Mouse (Mus musculus) brown adipose tissue, adult 24 weeks (tissue): ENCODE measurements around the gene Kat5. TPM values are rescaled to one million over a fixed set of nuclear protein-coding genes. Genes with fewer than 3 reads are reported as not detected.

Experiments used
- H3K27ac ChIP-seq: fragments of 200-500 bp; replicated peaks from 2 replicates; pipeline ENCODE4 v1.5.1; 2012; ENCODE audit warnings: low read depth, mild to moderate bottlenecking, low read length
- H3K4me1 ChIP-seq: fragments of 200-500 bp; 2 replicates; pipeline ENCODE4 v1.6.1; 2012; ENCODE audit warnings: low read length, mixed read lengths; ENCODE audit not compliant: control insufficient read depth, insufficient read depth, insufficient read length
- H3K4me3 ChIP-seq: fragments of 200-500 bp; 2 replicates; pipeline ENCODE4 v1.5.1; 2012; ENCODE audit warnings: low read depth, mild to moderate bottlenecking, low read length, moderate library complexity; ENCODE audit not compliant: insufficient read depth
- polyA plus RNA-seq: library from polyadenylated mRNA; stranded (reverse); fragments of >200 nt; gene quantifications from 2 replicates; pipeline ENCODE4 v1.2.4, GENCODE M21; 2012; ENCODE audit not compliant: missing spikeins, insufficient read depth, insufficient read length

The Kat5 gene
- 17.0 and 26.3 TPM in 2 replicates for polyA plus RNA-seq

DNA sequence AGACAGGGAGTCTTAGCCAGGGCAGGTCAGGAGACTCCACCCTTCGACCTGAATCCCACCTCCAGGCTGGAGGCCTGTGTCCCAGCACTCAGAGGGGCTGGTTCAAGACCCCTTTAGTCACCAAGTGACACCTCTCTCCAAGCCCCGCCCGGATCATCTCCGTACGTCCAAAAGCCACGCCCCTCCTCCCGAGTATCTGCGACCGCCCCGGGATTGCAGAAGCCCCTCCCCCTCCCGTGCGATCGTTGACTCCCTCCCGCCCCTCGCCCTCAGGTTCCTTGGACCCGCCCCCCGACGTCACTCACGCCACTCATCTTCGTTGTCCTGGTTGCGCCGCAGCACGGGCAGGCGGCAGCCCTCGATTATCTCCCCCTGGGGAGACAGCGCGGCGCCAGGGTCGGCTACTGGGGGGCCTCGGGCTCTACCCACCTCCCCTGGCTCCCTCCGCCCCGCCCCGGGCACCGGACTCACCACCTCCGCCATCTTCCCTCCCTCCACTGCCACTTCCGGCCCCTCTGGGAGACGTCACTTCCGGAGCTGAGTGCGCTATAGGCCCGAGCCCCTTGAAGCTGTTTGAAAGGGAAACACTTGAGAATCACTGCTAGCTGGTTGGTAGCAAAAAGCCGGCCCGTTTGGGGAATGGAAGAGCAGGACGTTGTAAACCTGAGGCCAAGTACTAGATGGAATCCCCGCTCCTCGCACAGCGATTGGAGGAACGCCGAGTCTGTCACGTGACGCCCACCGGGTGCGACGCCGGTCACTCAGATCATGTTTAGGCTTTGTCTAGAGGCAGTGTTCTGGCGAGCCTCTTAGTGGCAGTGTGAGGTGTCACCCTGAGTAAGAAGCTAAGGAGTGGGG, at the start of gene Kat5:
Kat5 (minus strand) TSS at position 691 of the 858 bp plus-strand sequence.
- Histone ChIP-seq H3K27ac (peak within 1 kb of the TSS; percentile 100), H3K4me3 (peak within 1 kb of the TSS; percentile 96), H3K4me1 (peaks cover 4% of the 10 kb centered on the region)

DNA sequence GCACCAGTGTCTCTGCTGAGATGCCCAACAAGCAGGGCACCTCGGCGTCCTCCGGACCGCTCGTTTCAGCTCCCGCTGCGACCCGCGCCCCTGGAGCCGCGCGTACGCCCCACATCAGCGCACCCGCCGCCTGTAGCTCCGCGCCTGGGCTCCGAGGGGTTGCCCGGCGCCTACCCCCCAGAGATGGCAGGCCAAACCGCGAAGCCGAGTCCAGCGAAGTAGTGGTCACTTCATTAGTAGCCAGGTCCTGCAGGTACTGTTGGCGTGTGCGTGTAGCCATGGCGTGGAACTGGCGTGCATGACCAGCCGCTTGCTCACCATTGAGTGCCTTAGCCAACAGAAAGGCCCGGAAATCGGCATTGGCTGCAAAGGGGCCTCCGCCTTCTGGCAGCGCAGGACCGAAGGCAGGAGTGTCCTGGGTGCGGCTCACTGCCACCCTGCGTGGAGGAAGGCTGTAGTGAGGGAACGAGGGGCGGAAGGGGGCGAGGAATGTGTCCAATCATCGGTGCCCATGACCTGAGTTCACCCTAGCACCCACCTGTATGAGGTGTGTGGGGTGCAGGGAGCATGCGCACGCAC, 44.8 kb upstream of the Kat5 start:
- H3K4me1 ChIP-seq: no peaks in the 10 kb centered on the region
- no peak overlapping the region for H3K27ac ChIP-seq
- no peak overlapping the region for H3K4me3 ChIP-seq

DNA sequence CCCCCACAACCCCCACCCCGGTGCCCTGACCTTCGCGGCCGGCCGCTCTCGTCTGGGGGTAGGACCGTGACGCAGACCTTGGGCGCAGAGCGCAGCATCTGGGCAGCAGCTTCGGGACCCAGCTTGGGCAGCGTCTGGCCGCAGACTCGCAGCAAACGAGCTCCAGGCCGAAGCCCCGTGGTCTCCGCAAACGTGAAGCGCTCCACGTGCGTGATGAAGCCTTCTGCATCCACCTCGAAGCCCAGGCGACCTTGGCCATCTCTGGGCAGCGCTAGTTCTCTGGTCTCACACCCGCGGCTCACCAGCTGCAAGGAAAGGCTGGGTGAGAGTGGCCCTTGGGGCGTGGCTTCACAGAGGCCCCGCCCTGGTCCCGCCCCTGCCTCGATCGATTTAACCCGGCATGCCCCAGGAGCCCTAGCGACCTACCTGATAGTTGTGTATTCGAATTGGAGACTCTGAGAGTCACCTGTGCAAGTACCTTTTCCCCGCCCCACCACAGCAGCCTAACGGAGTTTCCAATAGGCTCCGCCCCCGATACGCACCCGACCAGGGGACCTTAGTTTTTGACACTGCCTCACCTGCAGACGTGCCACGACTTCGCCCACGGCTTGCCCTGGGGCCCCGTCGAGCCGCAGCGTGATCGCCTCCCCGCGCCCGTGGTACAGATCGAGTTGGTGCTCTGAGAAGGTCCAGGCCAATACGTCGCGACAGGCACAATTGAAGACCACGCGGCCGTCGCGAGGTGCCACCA, 44.1 kb upstream of the Kat5 start:
- Histone ChIP-seq H3K27ac (no peak overlapping the region), H3K4me1 (0 out of 2 replicates have a peak, but pooled peaks cover 3% of the 10 kb centered on the region), H3K4me3 (0 out of 2 replicates have a peak overlapping the region, but pooled peaks have one; percentile 8)

GRCm38 (mm10) chr19:5652570-5652969, 42.5 kb upstream of the Kat5 start:
- H3K27ac ChIP-seq: peak overlapping the region; percentile 7; the same call in 1 of the 2 replicates
- peaks cover 10% of the 10 kb centered on the region; the same call in 1 of the 2 replicates for H3K4me1 ChIP-seq
- no peak overlapping the region for H3K4me3 ChIP-seq

GRCm38 (mm10) chr19:5651502-5652274, 41.7 kb upstream of the Kat5 start:
- Histone ChIP-seq H3K4me3 (no peak overlapping the region), H3K27ac (no peak overlapping the region), H3K4me1 (peaks cover 10% of the 10 kb centered on the region; the same call in 1 of the 2 replicates)

DNA sequence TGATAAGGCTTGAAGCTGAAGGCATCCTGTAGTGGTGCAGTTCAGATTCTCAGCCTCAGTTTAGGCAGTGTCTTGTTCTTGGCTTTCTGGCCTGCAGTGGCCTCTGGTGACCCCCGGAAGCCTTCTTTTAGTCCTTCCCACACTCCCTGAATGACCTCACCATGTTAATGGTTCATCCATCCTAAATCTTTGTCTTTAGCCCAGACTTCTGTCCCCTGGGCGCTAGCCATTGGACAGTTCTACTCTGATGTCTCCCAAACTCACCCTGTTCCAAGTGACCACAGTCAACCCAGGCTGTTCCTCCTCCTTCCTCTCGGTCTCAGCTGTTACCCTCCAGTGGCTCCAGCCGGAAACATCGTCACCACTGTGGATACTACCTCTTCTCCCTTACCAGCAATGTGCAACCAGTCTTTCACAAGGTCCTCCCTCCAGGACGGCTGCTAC, 39.3 kb upstream of the Kat5 start:
- H3K4me1 ChIP-seq: peaks cover 10% of the 10 kb centered on the region; the same call in 1 of the 2 replicates
- peak overlapping the region; percentile 46 for H3K4me3 ChIP-seq
- peak overlapping the region; percentile 58 for H3K27ac ChIP-seq

- H3K4me3 ChIP-seq: peak overlapping the region; percentile 46
- peak overlapping the region; percentile 58 for H3K27ac ChIP-seq
- peaks cover 10% of the 10 kb centered on the region; the same call in 1 of the 2 replicates for H3K4me1 ChIP-seq
These were observed 38.6 kb upstream of the Kat5 start for GRCm38 (mm10) chr19:5648401-5649297.

DNA sequence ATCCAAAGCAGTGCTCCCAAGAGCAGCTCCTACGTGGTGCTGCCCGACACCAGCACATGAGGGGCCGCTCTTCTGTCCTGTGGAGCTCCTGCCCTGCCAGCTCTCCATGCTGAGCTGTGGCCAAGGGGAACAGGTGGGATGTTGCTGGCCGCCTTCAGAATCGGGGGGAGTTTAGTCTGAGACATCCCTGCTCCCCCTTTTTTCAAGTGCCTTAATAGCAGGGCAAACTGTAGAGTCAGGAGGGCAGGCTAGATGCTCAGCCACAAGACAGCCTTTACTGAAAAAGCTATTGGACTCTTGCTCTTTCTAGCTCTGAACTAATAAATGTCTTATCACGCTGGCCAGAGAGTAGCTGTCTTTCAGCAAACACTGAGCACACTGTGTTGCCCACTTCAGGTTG, 37.8 kb upstream of the Kat5 start:
- Histone ChIP-seq H3K27ac (no peak overlapping the region), H3K4me1 (peaks cover 10% of the 10 kb centered on the region; the same call in 1 of the 2 replicates)

DNA sequence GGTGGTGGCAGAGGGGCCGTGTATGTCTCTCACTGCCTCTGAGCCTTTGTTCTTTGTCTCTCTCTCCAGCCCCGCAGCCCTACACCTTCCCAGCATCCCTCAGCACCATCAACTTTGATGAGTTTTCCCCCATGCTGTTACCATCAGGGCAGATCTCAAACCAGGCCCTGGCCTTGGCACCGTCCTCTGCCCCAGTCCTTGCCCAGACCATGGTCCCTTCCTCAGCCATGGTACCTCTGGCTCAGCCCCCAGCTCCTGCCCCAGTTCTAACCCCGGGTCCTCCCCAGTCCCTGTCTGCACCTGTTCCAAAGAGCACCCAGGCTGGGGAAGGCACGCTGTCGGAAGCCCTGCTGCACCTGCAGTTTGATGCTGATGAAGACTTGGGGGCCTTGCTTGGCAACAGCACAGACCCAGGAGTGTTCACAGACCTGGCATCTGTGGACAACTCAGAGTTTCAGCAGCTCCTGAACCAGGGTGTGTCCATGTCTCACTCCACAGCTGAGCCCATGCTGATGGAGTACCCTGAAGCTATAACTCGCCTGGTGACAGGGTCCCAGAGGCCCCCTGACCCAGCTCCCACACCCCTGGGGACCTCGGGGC, 36.8 kb upstream of the Kat5 start:
- H3K4me3 ChIP-seq: no peak overlapping the region
- H3K27ac ChIP-seq: no peak overlapping the region
- H3K4me1 ChIP-seq: peaks cover 10% of the 10 kb centered on the region; the same call in 1 of the 2 replicates

More for the DNA sequence above, 37.8 kb upstream of the Kat5 start:
- H3K4me3 ChIP-seq: no peak overlapping the region

GRCm38 (mm10) chr19:5645280-5645679, 35.2 kb upstream of the Kat5 start:
- Histone ChIP-seq H3K4me3 (no peak overlapping the region), H3K27ac (no peak overlapping the region), H3K4me1 (peaks cover 10% of the 10 kb centered on the region; the same call in 1 of the 2 replicates)

DNA sequence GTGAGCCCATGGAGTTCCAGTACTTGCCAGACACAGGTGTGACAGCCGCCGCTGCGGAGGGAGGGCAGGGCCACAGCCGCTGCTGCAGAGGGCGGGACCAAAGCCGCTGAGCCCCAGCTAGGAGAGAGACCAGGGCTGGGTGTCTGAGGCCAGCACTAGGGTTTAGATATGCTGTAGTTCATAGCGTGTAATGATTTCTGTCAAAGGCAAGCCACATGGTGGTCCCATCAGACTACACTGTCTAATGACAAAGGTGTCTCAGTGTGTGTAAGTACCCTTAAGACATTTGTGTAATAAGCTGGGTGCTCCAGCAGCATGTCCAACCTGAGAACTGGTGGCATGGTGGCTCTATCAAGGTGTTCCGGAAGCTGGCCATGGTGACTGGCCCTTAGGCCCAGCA, 31.6 kb upstream of the Kat5 start:
- Histone ChIP-seq H3K4me1 (0 out of 2 replicates have a peak, but pooled peaks cover 4% of the 10 kb centered on the region), H3K4me3 (no peak overlapping the region), H3K27ac (no peak overlapping the region)

GRCm38 (mm10) chr19:5641021-5641420, 31.0 kb upstream of the Kat5 start:
- H3K27ac ChIP-seq: no peak overlapping the region
- H3K4me1 ChIP-seq: 0 out of 2 replicates have a peak, but pooled peaks cover 4% of the 10 kb centered on the region
- no peak overlapping the region for H3K4me3 ChIP-seq

DNA sequence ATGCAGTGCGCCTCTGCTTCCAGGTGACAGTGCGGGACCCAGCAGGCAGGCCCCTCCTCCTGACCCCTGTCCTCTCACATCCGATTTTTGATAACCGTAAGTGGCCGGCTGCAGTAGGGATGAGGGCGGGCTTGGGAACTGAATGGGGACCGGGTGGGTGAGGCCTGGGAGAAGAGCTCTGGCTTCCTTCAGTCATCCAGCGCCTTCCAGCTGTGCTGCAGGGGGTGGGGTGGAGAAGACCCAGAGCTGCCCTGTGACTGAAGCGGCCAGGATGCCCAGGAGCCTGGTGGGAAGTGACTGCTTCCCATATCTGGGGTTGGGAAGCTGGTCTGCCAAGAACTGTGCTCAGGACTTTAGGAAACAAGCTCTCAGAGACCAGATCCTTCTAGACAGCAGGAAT, 30.3 kb upstream of the Kat5 start:
- no peak overlapping the region for H3K27ac ChIP-seq
- H3K4me1 ChIP-seq: 0 out of 2 replicates have a peak, but pooled peaks cover 4% of the 10 kb centered on the region
- H3K4me3 ChIP-seq: no peak overlapping the region
